Mouse (Mus musculus) limb, embryonic 12.5 days (tissue): ENCODE results near the gene Spata25. TPM values are rescaled to one million over a fixed set of nuclear protein-coding genes. Genes with fewer than 3 reads are reported as not detected.

Experiments
- ATAC-seq: fragments of 200-750 bp; cut with Nextera tagmentation; 2 replicates; pipeline ENCODE4 v1.8.0; 2017; ENCODE audit warnings: low read depth, moderate TSS enrichment; ENCODE audit not compliant: insufficient number of reproducible peaks, insufficient read depth, low FRiP score, low TSS enrichment
- H3K27ac ChIP-seq: fragments of 300-500 bp; sonication (generic); 2 replicates; pipeline ENCODE4 v1.5.1; 2016; ENCODE audit warnings: mild to moderate bottlenecking, moderate library complexity
- H3K27me3 ChIP-seq: fragments of 300-500 bp; sonication (generic); 2 replicates; pipeline ENCODE4 v1.6.1; 2016; ENCODE audit warnings: mild to moderate bottlenecking, moderate library complexity
- H3K36me3 ChIP-seq: fragments of 300-500 bp; sonication (generic); 2 replicates; pipeline ENCODE4 v1.6.1; 2016; ENCODE audit warnings: mild to moderate bottlenecking, moderate library complexity
- H3K4me1 ChIP-seq: fragments of 300-500 bp; sonication (generic); replicated peaks from 2 replicates; pipeline ENCODE4 v1.6.1; 2016
- H3K4me2 ChIP-seq: fragments of 300-500 bp; sonication (generic); 2 replicates; pipeline ENCODE4 v1.6.1; 2016; ENCODE audit warnings: mild to moderate bottlenecking, moderate library complexity
- H3K4me3 ChIP-seq: fragments of 300-500 bp; sonication (generic); replicated peaks from 2 replicates; pipeline ENCODE4 v1.5.1; 2016; ENCODE audit warnings: mild to moderate bottlenecking
- H3K9ac ChIP-seq: fragments of 300-500 bp; sonication (generic); replicated peaks from 2 replicates; pipeline ENCODE4 v1.6.1; 2016; ENCODE audit warnings: mild to moderate bottlenecking, moderate library complexity
- H3K9me3 ChIP-seq: fragments of 300-500 bp; sonication (generic); 2 replicates; pipeline ENCODE4 v1.6.1; 2016; ENCODE audit warnings: mild to moderate bottlenecking, moderate library complexity
- WGBS: fragments of 180-500 bp; shearing (Covaris S2); methylation state at CpG from one replicate; pipeline ENCODE4 v1.1.7; 2016; 5-methylcytosine and 5-hydroxymethylcytosine counted together
- polyA plus RNA-seq: library from polyadenylated mRNA; unstranded; fragments of >200 nt; fragmentation: Nextera tagmentation; extraction: Ambion mirVana; gene quantifications from 2 replicates; pipeline ENCODE4 v1.2.1, GENCODE M21; 2016

Gene Spata25
- polyA plus RNA-seq, 1 experiment from 2014 or later: not detected

- H3K4me1 ChIP-seq: no peaks in the 10 kb centered on the region
- 56% methylated on average over 3 of the region's 3 CpGs for WGBS
- H3K4me2 ChIP-seq: no peak overlapping the region
- H3K4me3 ChIP-seq: no peak overlapping the region
- no peaks in the 10 kb centered on the region for H3K27me3 ChIP-seq
- no peak overlapping the region for H3K27ac ChIP-seq
- no peaks in the 10 kb centered on the region for H3K9me3 ChIP-seq
- no peak for ATAC-seq
- H3K36me3 ChIP-seq: no peaks in the 10 kb centered on the region
- H3K9ac ChIP-seq: no peak overlapping the region
These were observed 17.4 kb upstream of the Spata25 start for GRCm38 (mm10) chr2:164845782-164846181.

DNA sequence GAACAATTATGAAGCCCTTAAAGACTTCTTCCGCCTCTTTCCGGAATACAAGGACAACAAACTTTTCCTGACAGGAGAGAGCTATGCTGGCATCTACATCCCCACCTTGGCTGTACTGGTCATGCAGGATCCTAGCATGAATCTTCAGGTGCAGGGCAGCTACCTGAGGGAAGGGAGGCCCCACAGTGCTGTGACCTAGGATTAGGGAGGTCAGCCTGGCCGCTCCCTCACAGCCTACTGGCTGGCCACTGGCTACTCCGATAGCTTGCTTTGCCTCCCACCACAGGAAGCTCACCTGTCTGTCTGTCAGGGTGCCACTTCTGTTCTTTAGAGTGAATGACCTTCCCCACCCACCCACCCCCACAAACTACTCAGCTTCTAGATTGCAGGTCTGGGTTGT, 6.8 kb upstream of the Spata25 start:
- Histone ChIP-seq H3K27me3 (no peaks in the 10 kb centered on the region), H3K36me3 (peaks cover 45% of the 10 kb centered on the region), H3K9ac (no peak overlapping the region), H3K27ac (no peak overlapping the region), H3K9me3 (no peaks in the 10 kb centered on the region), H3K4me2 (0 out of 2 replicates have a peak overlapping the region, but pooled peaks have one; percentile 15), H3K4me1 (peaks cover 19% of the 10 kb centered on the region), H3K4me3 (peak overlapping the region; percentile 72; the same call in 1 of the 2 replicates)
- no peak for ATAC-seq
- WGBS: 98% methylated on average over 4 of the region's 4 CpGs

- Histone ChIP-seq H3K36me3 (peaks cover 39% of the 10 kb centered on the region), H3K4me2 (peak overlapping the region; percentile 96), H3K4me1 (peaks cover 19% of the 10 kb centered on the region), H3K9me3 (no peaks in the 10 kb centered on the region), H3K27me3 (no peaks in the 10 kb centered on the region), H3K4me3 (peak overlapping the region; percentile 72), H3K9ac (peak overlapping the region; percentile 69), H3K27ac (no peak overlapping the region)
- ATAC-seq: no peak
- 39% methylated on average over 8 of the region's 8 CpGs for WGBS
These were observed 6.2 kb upstream of the Spata25 start for GRCm38 (mm10) chr2:164834531-164834930.

GRCm38 (mm10) chr2:164833314-164833959, 5.1 kb upstream of the Spata25 start, which contains the start of gene Neurl2:
TSS of gene Neurl2 (minus strand) at chr2:164833456.
- peak; percentile 65 for ATAC-seq
- peak within 1 kb of the TSS; percentile 72 for H3K4me3 ChIP-seq
- peak within 1 kb of the TSS; percentile 96 for H3K4me2 ChIP-seq
- H3K27me3 ChIP-seq: no peaks in the 10 kb centered on the region
- H3K4me1 ChIP-seq: peaks cover 19% of the 10 kb centered on the region
- H3K36me3 ChIP-seq: peaks cover 34% of the 10 kb centered on the region
- under 1% methylated on average over 31 of the region's 31 CpGs for WGBS
- H3K9ac ChIP-seq: peak within 1 kb of the TSS; percentile 69
- H3K27ac ChIP-seq: peak within 1 kb of the TSS; percentile 65
- no peaks in the 10 kb centered on the region for H3K9me3 ChIP-seq

DNA sequence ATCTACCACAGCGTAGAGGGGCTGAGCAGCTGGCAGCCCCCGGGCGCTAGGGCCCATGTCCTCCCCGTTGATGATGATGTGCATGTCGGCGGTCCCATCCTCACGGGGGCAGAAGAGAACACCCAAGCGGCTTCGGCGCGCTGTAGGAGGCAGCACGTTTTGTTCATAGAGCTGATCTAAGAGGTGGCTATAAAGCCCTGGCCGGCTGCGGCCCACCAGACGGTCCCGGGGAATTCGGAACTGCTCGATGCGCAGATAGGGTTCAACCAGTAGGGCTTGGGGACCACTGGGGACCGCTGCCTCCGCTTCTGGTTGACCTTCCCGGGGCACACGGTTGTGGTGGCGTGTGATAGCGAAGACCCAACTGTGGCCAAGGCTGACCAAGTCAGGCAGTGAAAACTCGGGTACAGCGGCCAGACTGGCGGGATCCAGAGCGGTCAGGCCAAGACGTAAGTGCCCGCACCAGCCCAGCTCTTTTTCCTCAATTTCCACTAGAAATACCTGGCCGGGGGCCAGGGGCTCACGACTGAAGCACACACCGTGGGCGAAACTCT, 4.5 kb upstream of the Spata25 start, which contains the start of gene Ctsa:
TSS of gene Ctsa (plus strand) at position 126 of the 554 bp plus-strand sequence.
- Histone ChIP-seq H3K36me3 (peaks cover 34% of the 10 kb centered on the region), H3K4me2 (peak within 1 kb of the TSS; percentile 96), H3K9me3 (no peaks in the 10 kb centered on the region), H3K4me3 (peak within 1 kb of the TSS; percentile 72), H3K27ac (peak within 1 kb of the TSS; percentile 65), H3K27me3 (no peaks in the 10 kb centered on the region), H3K9ac (peak within 1 kb of the TSS; percentile 69), H3K4me1 (peaks cover 19% of the 10 kb centered on the region)
- ATAC-seq: peak; percentile 27
- WGBS: 1% methylated on average over 35 of the region's 35 CpGs

GRCm38 (mm10) chr2:164832032-164832747, 3.9 kb upstream of the Spata25 start:
- no peak overlapping the region for H3K27ac ChIP-seq

GRCm38 (mm10) chr2:164831029-164831428, 2.7 kb upstream of the Spata25 start:
- no peaks in the 10 kb centered on the region for H3K27me3 ChIP-seq
- WGBS: 83% methylated on average over 10 of the region's 10 CpGs
- H3K9me3 ChIP-seq: no peaks in the 10 kb centered on the region
- no peak overlapping the region for H3K4me2 ChIP-seq
- peaks cover 19% of the 10 kb centered on the region for H3K4me1 ChIP-seq
- no peak overlapping the region for H3K4me3 ChIP-seq
- ATAC-seq: no peak
- peaks cover 35% of the 10 kb centered on the region for H3K36me3 ChIP-seq
- no peak overlapping the region for H3K9ac ChIP-seq
- H3K27ac ChIP-seq: no peak overlapping the region

More at GRCm38 (mm10) chr2:164832032-164832747, 3.9 kb upstream of the Spata25 start:
- peak overlapping the region; percentile 96 for H3K4me2 ChIP-seq
- no peaks in the 10 kb centered on the region for H3K27me3 ChIP-seq
- no peak for ATAC-seq
- peak overlapping the region; percentile 72 for H3K4me3 ChIP-seq
- H3K4me1 ChIP-seq: peaks cover 19% of the 10 kb centered on the region
- no peaks in the 10 kb centered on the region for H3K9me3 ChIP-seq
- peaks cover 34% of the 10 kb centered on the region for H3K36me3 ChIP-seq
- 64% methylated on average over 16 of the region's 16 CpGs for WGBS
- H3K9ac ChIP-seq: peak overlapping the region; percentile 69

DNA sequence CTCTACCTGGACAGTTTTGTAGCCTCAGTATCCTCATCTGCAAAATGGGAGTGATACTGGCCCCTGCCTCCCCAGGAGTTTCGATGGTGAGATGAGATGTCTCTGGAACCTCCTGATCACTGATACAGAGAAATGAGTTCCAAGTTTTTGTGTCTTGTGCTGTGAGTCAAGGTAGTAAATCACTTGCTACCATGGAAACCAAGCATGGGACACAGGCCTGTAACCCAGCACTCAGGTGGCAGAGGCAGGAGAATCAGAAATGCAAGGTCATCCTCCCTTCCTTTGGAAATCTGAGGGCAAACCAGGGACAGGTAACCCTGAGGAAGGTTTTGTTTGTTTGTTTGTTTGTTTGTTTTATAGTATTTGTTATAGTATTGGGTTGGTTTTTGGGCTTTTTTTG, 753 bp upstream of the Spata25 start:
- 95% methylated on average over 1 of the region's 1 CpGs for WGBS
- Histone ChIP-seq H3K27me3 (no peaks in the 10 kb centered on the region), H3K36me3 (peaks cover 45% of the 10 kb centered on the region), H3K4me1 (peaks cover 10% of the 10 kb centered on the region), H3K9ac (no peak overlapping the region), H3K9me3 (no peaks in the 10 kb centered on the region), H3K27ac (no peak overlapping the region), H3K4me3 (no peak overlapping the region), H3K4me2 (no peak overlapping the region)
- no peak for ATAC-seq

DNA sequence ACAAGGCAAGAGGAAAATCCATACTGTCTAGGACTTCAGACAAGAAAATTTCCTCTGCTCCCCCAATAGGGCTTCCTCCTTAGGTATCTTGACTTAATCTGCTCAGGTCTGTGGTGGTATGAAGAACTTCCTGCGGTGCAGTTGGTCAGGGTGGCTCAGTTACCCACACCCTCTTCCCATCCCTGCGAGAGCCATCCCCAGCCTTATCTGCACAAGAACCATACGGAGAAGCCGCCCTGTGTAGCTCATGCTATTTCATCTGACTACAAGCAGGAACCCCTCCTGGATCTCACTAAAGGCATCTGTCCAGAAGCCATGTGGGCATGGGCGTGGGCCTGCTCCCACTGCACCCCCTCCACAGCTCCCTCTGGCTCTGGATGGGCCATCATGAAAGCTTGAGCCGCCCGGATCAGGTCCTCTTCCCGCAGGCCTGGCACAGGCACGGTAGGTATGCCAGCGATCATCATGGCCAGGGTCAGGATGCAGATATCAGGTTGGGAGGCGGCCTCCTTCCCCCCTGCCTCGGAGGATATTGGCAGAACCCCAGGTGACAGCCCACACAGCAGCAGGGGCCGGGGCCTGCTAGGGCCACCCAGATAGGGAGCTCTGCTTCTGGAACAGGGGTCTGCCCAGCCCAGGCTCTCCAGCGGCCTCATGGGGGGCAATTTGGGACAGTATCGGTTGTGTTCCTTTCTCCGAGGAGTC, 1.0 kb downstream of the Spata25 start:
- Histone ChIP-seq H3K27me3 (no peaks in the 10 kb centered on the region), H3K9ac (no peak overlapping the region), H3K9me3 (no peaks in the 10 kb centered on the region), H3K4me1 (peaks cover 13% of the 10 kb centered on the region; the same call in 1 of the 2 replicates), H3K4me3 (no peak overlapping the region), H3K27ac (no peak overlapping the region), H3K4me2 (no peak overlapping the region), H3K36me3 (peaks cover 45% of the 10 kb centered on the region)
- WGBS: 87% methylated on average over 16 of the region's 16 CpGs
- no peak for ATAC-seq

DNA sequence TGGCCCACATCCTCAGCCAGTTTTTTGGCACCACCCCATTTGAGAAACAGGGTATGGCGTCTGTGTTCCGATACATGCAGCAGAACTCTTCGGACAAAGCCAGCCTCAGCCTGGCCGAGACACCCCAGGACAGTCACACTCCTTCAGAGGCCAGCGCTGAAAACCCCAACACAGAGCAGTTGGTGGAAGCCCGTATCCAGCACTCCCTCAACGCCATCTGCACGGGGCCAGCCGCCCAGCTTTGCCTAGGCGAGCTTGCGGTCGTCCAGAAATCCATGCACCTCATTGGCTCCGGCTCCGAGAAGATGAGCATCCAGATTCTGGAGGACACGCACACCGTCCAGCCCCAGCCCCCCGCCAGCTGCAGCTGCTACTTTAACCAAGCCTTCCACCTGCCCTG, 2.8 kb downstream of the Spata25 start:
- H3K9ac ChIP-seq: no peak overlapping the region
- peaks cover 17% of the 10 kb centered on the region; the same call in 1 of the 2 replicates for H3K4me1 ChIP-seq
- H3K4me2 ChIP-seq: no peak overlapping the region
- no peak for ATAC-seq
- no peaks in the 10 kb centered on the region for H3K27me3 ChIP-seq
- WGBS: 96% methylated on average over 17 of the region's 17 CpGs
- H3K4me3 ChIP-seq: no peak overlapping the region
- H3K9me3 ChIP-seq: no peaks in the 10 kb centered on the region
- peaks cover 54% of the 10 kb centered on the region for H3K36me3 ChIP-seq
- H3K27ac ChIP-seq: no peak overlapping the region

DNA sequence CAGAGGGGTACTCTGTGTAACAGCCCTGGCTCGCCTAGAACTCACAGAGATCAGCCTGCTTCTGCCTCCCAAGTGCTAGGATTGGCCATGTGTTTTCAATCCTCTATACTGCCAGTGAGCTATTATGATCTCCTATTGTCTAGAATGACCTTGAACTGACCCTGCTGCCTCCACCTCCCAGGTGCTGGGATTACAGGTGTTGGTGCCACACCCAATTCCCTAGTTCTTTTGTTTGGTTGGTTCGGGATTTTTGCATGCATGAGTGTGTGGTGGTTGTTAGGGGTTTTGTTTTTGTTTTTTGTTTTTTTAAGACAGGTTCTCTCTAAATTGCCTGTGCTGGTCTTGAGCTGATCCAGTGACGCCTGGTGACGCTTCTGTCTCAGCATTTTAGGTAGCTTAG, 4.4 kb downstream of the Spata25 start:
- peaks cover 60% of the 10 kb centered on the region for H3K36me3 ChIP-seq
- no peak overlapping the region for H3K4me3 ChIP-seq
- H3K9me3 ChIP-seq: no peaks in the 10 kb centered on the region
- WGBS: 94% methylated on average over 4 of the region's 4 CpGs
- H3K4me2 ChIP-seq: no peak overlapping the region; the same call in 1 of the 2 replicates
- H3K9ac ChIP-seq: no peak overlapping the region
- H3K27ac ChIP-seq: no peak overlapping the region
- H3K27me3 ChIP-seq: no peaks in the 10 kb centered on the region
- no peak for ATAC-seq
- H3K4me1 ChIP-seq: peaks cover 17% of the 10 kb centered on the region; the same call in 1 of the 2 replicates
